Mouse (Mus musculus): ENCODE results near the gene Hpse. TPM values are rescaled to one million over a fixed set of nuclear protein-coding genes. Genes with fewer than 3 reads are reported as not detected.

Hpse gene
- polyA plus RNA-seq, 1 experiment: not detected

DNA sequence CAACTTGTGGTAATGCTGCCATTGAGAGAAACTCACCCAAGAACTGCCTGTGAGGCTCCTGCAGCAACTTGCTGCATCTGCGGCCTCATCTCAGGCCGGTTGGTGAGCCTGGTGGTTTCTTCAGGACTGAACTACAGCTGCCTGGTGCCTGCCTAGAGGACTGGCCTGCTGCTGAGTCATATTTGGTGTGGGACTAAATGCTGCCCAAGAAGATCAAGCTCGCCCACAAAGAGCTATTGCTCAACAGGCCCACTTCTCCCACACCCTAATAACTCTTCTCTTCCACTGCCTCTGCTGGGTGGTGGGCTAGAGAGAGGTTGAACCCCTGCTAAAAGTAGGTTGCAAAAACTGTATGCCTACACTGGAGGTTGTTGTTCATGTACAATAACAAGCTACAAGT is 17.2 kb downstream of the Hpse start:
- H3K4me1 ChIP-seq (ENCODE audit: control insufficient read depth): no peaks in the 10 kb centered on the region
- H3K27me3 ChIP-seq (ENCODE audit: control insufficient read depth): no peaks in the 10 kb centered on the region
- H3K4me3 ChIP-seq (replicated peaks): no peak overlapping the region
- H3K9me3 ChIP-seq (ENCODE audit: control insufficient read depth, low read length): peaks cover 3% of the 10 kb centered on the region; the same call in 1 of the 2 replicates
- no peaks in the 10 kb centered on the region for H3K36me3 ChIP-seq (ENCODE audit: control insufficient read depth)
- TF ChIP-seq TAL1 (IDR thresholded peaks at IDR 0.05; ENCODE audit: low read length): no peak
- TF ChIP-seq GATA1 (IDR thresholded peaks at IDR 0.05; ENCODE audit: low read length): no peak

- Histone ChIP-seq H3K27me3 (ENCODE audit: control insufficient read depth) (no peaks in the 10 kb centered on the region), H3K36me3 (ENCODE audit: control insufficient read depth) (no peaks in the 10 kb centered on the region), H3K4me3 (replicated peaks) (no peak overlapping the region), H3K9me3 (ENCODE audit: control insufficient read depth, low read length) (peaks cover 3% of the 10 kb centered on the region; the same call in 1 of the 2 replicates), H3K4me1 (ENCODE audit: control insufficient read depth) (no peaks in the 10 kb centered on the region)
- TF ChIP-seq TAL1 (IDR thresholded peaks at IDR 0.05; ENCODE audit: low read length) (no peak), GATA1 (IDR thresholded peaks at IDR 0.05; ENCODE audit: low read length) (no peak)
Measured at GRCm38 (mm10) chr5:100700861-100701620, 18.5 kb downstream of the Hpse start.

DNA sequence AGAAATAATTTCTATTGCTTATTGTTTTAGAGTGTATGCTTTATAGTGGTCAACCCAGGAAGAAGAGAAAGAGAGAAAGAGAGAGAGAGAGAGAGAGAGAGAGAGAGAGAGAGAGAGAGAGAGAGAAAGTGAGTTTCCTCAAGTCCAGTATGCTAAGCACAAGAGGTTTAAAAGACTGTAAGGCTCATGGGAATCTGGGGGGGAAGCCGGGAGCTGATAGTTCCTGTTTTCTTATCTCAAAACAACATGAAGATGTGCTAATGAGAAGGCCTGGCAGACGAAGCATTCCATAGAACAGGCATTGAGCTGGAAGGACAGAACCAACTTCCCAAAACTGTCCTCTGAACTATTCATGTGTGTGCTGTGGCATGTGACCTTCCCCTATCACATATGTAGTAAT is 21.6 kb downstream of the Hpse start:
- H3K9me3 ChIP-seq (ENCODE audit: control insufficient read depth, low read length): no peaks in the 10 kb centered on the region
- TF ChIP-seq TAL1 (IDR thresholded peaks at IDR 0.05; ENCODE audit: low read length): no peak
- no peak for TF ChIP-seq GATA1 (IDR thresholded peaks at IDR 0.05; ENCODE audit: low read length)
- H3K4me3 ChIP-seq (replicated peaks): no peak overlapping the region
- H3K36me3 ChIP-seq (ENCODE audit: control insufficient read depth): no peaks in the 10 kb centered on the region
- H3K4me1 ChIP-seq (ENCODE audit: control insufficient read depth): no peaks in the 10 kb centered on the region
- no peaks in the 10 kb centered on the region for H3K27me3 ChIP-seq (ENCODE audit: control insufficient read depth)

DNA sequence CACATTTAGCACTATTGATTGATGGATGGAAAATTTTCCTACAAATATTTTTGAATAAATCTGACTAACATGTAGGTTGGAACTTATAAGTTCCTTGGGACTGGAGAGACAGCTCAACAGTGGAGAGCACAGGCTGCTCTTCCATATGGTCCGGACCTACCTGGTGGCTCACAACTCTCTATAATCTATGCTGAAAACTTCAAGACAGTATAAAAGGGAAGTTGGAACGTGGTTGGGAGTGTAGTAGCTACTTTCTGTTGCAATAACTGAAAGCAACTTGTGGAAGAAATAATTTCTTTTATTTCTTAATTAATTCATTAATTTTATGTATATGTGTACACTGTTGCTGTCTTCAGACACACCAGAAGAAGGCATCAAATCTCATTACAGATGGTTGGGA is 22.1 kb downstream of the Hpse start:
- no peak overlapping the region for H3K4me3 ChIP-seq (replicated peaks)
- H3K27me3 ChIP-seq (ENCODE audit: control insufficient read depth): no peaks in the 10 kb centered on the region
- H3K4me1 ChIP-seq (ENCODE audit: control insufficient read depth): no peaks in the 10 kb centered on the region
- no peaks in the 10 kb centered on the region for H3K9me3 ChIP-seq (ENCODE audit: control insufficient read depth, low read length)
- no peak for TF ChIP-seq TAL1 (IDR thresholded peaks at IDR 0.05; ENCODE audit: low read length)
- no peak for TF ChIP-seq GATA1 (IDR thresholded peaks at IDR 0.05; ENCODE audit: low read length)
- H3K36me3 ChIP-seq (ENCODE audit: control insufficient read depth): no peaks in the 10 kb centered on the region

- Histone ChIP-seq H3K9me3 (ENCODE audit: control insufficient read depth, low read length) (no peaks in the 10 kb centered on the region), H3K36me3 (ENCODE audit: control insufficient read depth) (no peaks in the 10 kb centered on the region), H3K27me3 (ENCODE audit: control insufficient read depth) (no peaks in the 10 kb centered on the region), H3K4me1 (ENCODE audit: control insufficient read depth) (peaks cover 3% of the 10 kb centered on the region), H3K4me3 (replicated peaks) (no peak overlapping the region)
- TF ChIP-seq GATA1 (IDR thresholded peaks at IDR 0.05; ENCODE audit: low read length): no peak
- TF ChIP-seq TAL1 (IDR thresholded peaks at IDR 0.05; ENCODE audit: low read length): no peak
Measured at GRCm38 (mm10) chr5:100685631-100686030, 33.9 kb downstream of the Hpse start.

DNA sequence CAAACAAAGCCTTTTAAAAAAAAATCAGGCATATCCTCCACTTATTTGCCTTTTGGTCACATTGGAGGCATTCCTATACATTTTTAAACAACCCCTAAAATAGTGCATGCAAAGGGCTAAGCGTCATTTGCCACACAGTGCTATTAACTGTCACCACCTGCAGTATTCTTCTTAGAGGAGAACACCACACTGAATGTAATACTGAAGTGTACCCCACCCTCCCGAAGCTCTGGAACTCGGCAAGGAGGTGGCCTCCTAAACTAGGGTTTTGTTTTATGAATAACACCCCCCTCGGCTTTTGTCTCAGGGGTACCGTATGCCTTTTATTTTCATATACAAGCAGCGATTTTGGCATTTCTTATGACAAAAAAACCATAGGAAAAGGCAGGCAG is 39.0 kb downstream of the Hpse start:
- H3K4me1 ChIP-seq (ENCODE audit: control insufficient read depth): peaks cover 3% of the 10 kb centered on the region
- no peak for TF ChIP-seq GATA1 (IDR thresholded peaks at IDR 0.05; ENCODE audit: low read length)
- H3K4me3 ChIP-seq (replicated peaks): no peak overlapping the region
- no peaks in the 10 kb centered on the region for H3K27me3 ChIP-seq (ENCODE audit: control insufficient read depth)
- H3K36me3 ChIP-seq (ENCODE audit: control insufficient read depth): no peaks in the 10 kb centered on the region
- no peaks in the 10 kb centered on the region for H3K9me3 ChIP-seq (ENCODE audit: control insufficient read depth, low read length)

GRCm38 (mm10) chr5:100679911-100680541 is 39.5 kb downstream of the Hpse start:
- no peak overlapping the region for H3K4me3 ChIP-seq (replicated peaks)
- peaks cover 5% of the 10 kb centered on the region for H3K4me1 ChIP-seq (ENCODE audit: control insufficient read depth)
- no peaks in the 10 kb centered on the region for H3K27me3 ChIP-seq (ENCODE audit: control insufficient read depth)
- no peak for TF ChIP-seq TAL1 (IDR thresholded peaks at IDR 0.05; ENCODE audit: low read length)
- no peak for TF ChIP-seq GATA1 (IDR thresholded peaks at IDR 0.05; ENCODE audit: low read length)
- no peaks in the 10 kb centered on the region for H3K36me3 ChIP-seq (ENCODE audit: control insufficient read depth)
- H3K9me3 ChIP-seq (ENCODE audit: control insufficient read depth, low read length): no peaks in the 10 kb centered on the region

GRCm38 (mm10) chr5:100674711-100675376 is 44.7 kb downstream of the Hpse start, which contains the start of gene Coq2:
TSS of gene Coq2 (minus strand) at chr5:100675140.
- Histone ChIP-seq H3K4me1 (ENCODE audit: control insufficient read depth) (peaks cover 32% of the 10 kb centered on the region), H3K36me3 (ENCODE audit: control insufficient read depth) (peaks cover 8% of the 10 kb centered on the region), H3K27me3 (ENCODE audit: control insufficient read depth) (no peaks in the 10 kb centered on the region), H3K9me3 (ENCODE audit: control insufficient read depth, low read length) (no peaks in the 10 kb centered on the region), H3K4me3 (replicated peaks) (peak within 1 kb of the TSS; percentile 83)
- TF ChIP-seq TAL1 (IDR thresholded peaks at IDR 0.05; ENCODE audit: low read length): no peak
- TF ChIP-seq GATA1 (IDR thresholded peaks at IDR 0.05; ENCODE audit: low read length): no peak

Measured in erythroblast, embryonic 14.5 days (primary cell).